Comparison of ENCODE assay signal across 15 mouse cellular contexts in the genomic region with DNA sequence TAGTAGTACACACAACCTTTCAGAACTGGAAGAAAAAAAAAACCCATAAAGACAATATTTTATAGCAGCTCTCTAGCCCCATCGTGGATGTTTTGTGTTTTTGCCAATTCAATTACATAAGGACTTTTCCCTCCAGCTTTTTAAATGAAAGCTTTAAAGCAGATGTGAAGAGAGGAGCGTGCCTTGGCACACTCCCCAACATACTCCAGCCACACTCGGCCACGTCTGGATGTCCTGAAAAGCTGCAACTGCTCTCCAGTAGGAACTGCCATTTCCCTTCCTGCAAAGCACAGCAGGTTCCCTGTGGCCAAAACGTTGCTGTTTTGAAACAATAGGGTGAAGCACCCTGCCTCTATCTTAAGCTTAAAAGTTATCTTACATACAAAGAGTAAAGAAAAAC.
"Had no signal": no experiment of that assay in that cellular context is flagged by ENCODE, and none has a peak within 500 bp of the region (broad histone marks: within the 10 kb centered on the region; RNA-seq: fewer than 3 reads in every experiment).

No protein-coding gene starts in this region.

- H3K27ac ChIP-seq: kidney, embryonic 15.5 days; limb, embryonic 13.5 days; liver, embryonic 15.5 days; macrophage; midbrain, embryonic 15.5 days; neural tube, embryonic 12.5 days had no signal

- H3K9ac ChIP-seq: kidney, embryonic 15.5 days; limb, embryonic 13.5 days; liver, embryonic 15.5 days; midbrain, embryonic 15.5 days; neural tube, embryonic 12.5 days had no signal

- H3K4me3 ChIP-seq: kidney, embryonic 15.5 days; limb, embryonic 13.5 days; liver, embryonic 15.5 days; midbrain, embryonic 15.5 days; neural tube, embryonic 12.5 days had no signal

- ATAC-seq: midbrain, embryonic 15.5 days had no signal

- H3K27me3 ChIP-seq: kidney, embryonic 15.5 days; limb, embryonic 13.5 days; liver, embryonic 15.5 days; megakaryocyte, embryonic 14.5 days; midbrain, embryonic 15.5 days; neural tube, embryonic 12.5 days had no signal

- H3K36me3 ChIP-seq: kidney, embryonic 15.5 days; limb, embryonic 13.5 days; liver, embryonic 15.5 days; midbrain, embryonic 15.5 days; neural tube, embryonic 12.5 days had no signal

- H3K9me3 ChIP-seq: kidney, embryonic 15.5 days; limb, embryonic 13.5 days; liver, embryonic 15.5 days; megakaryocyte, embryonic 14.5 days; midbrain, embryonic 15.5 days; neural tube, embryonic 12.5 days had no signal

- H3K4me2 ChIP-seq: liver, embryonic 11.5 days; midbrain, embryonic 11.5 days; neural tube, embryonic 12.5 days had no signal

- DNase-seq: kidney, adult 11 months; layer of hippocampus, adult 9-11 months; layer of hippocampus, postnatal 36 days; lung, adult 2 months; spleen, adult 18-20 months; thymus, postnatal 4 days had no signal
